Mouse (Mus musculus): Measurements from ENCODE around the gene Apobec4. TPM values are rescaled to one million over a fixed set of nuclear protein-coding genes. Genes with fewer than 3 reads are reported as not detected.

The Apobec4 gene
- total RNA-seq, 2 experiments from 2014 or later: not detected

DNA sequence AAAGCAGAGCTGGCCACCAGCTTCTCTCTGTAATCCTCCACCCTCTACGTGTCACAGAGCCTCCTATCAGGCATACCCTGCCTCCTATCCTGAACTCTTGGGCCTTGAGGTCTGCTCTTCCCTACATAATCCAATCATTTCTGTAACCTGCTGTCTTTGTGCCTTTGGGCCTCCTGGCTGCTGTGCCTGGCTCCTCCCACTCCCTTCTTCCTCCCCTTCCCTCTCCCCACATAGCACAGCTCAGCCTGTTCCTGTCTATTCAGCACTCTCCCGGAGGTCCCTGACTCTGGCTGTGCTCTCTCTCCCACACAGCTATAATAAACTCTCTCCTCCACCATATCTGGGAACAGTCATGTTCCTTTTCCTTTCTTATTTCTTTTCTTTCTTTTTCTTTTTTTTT lies 49.5 kb downstream of the Apobec4 start, which contains the start of gene Ncf2:
Ncf2 (plus strand) TSS at position 298 of the 400 bp plus-strand sequence.
- no peak for DNase-seq (ENCODE audit: extremely low spot score in 1 of 2, low spot score in 1 of 2)

- no peak for DNase-seq (ENCODE audit: extremely low spot score in 1 of 2, low spot score in 1 of 2)
Measured at GRCm38 (mm10) chr1:152800633-152801176, 50.4 kb downstream of the Apobec4 start.

GRCm38 (mm10) chr1:152804907-152805306 lies 54.6 kb downstream of the Apobec4 start:
- no peak for DNase-seq (ENCODE audit: extremely low spot score in 1 of 2, low spot score in 1 of 2)

Other genes starting within 250 kb of the Apobec4 start
- 100 to 1,000 TPM; 109 to 111 TPM for gene Rgl1, start 15.8 kb downstream of the Apobec4 start, total RNA-seq (2021)
- 100 to 1,000 TPM; 219 to 220 TPM for gene Arpc5, start 16.0 kb downstream of the Apobec4 start, total RNA-seq (2021)
- 1 to 10 TPM; 3.5 to 3.7 TPM for gene Ncf2, start 49.6 kb downstream of the Apobec4 start, total RNA-seq (2021)
- 10 to 100 TPM; 89.5 to 92.0 TPM for gene Smg7, start 152.1 kb downstream of the Apobec4 start, total RNA-seq (2021)
- 100 to 1,000 TPM; 124 to 128 TPM for gene Nmnat2, start 204.4 kb downstream of the Apobec4 start, total RNA-seq (2021)

All from layer of hippocampus, postnatal 25 days (tissue).